Mouse (Mus musculus): ENCODE data around the gene Vps26c. TPM values are rescaled to one million over a fixed set of nuclear protein-coding genes. Genes with fewer than 3 reads are reported as not detected.

The Vps26c gene
- polyA plus RNA-seq, 1 experiment from 2014 or later, result 56.6 TPM

DNA sequence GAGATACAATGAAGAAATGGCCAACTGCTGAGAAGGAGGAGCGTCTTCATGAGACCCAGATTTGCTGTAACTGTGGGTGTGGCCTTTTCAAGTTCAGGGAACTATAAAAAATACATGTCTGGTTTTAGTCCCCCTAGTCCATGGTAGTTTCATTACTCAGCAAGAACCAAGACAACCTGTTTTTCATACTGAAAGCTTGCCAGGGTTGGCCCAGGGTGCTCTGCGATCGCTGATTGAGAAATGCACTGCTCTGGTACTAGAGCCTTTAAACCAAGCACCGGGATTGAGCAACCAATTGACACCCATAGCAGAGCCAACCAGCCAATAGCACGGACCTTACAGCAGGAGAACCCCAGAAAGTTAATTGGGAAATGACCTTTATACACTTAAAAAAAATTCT lies 29.6 kb upstream of the Vps26c start:
- DNase-seq (ENCODE audit: low spot score) (no peak), ATAC-seq (ENCODE audit: low read depth) (no peak)
- H3K4me1 ChIP-seq (ENCODE audit: control insufficient read depth, insufficient read depth, low read length), result no peaks in the 10 kb centered on the region
- H3K9ac ChIP-seq (ENCODE audit: low read depth, low read length), result no peak overlapping the region
- H3K4me2 ChIP-seq (ENCODE audit: low read depth, low read length), result no peak overlapping the region
- H3K36me3 ChIP-seq (ENCODE audit: control insufficient read depth, insufficient read depth, low read length), result no peaks in the 10 kb centered on the region
- no peaks in the 10 kb centered on the region for H3K9me3 ChIP-seq (ENCODE audit: control insufficient read depth, low read length)
- no peaks in the 10 kb centered on the region for H3K27me3 ChIP-seq (replicated peaks; ENCODE audit: control insufficient read depth, insufficient read depth, low read length)
- 80% methylated on average over 5 of the region's 5 CpGs for WGBS
- H3K27ac ChIP-seq (replicated peaks; ENCODE audit: low read depth, low read length), result no peak overlapping the region
- H3K4me3 ChIP-seq (ENCODE audit: low read depth, low read length), result no peak overlapping the region

DNA sequence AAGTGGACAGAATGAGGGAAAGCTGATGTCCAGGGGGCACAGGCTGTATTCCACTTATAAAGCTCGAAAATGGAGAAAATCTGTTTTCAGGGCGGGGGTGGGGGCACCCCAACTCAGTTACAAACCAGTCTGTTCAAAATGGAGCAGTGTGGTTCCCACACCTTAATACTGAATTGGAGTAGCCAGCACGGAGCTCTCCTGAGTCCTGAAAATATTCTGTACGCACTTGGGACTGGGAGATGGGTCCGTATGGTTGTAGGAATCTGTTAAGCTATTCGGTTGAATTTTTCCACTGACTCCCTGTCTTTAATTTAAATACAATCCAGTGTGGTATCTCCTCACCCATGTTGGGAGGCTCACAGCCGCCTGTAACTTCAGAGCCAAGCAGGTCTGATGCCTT lies 28.7 kb upstream of the Vps26c start:
- Histone ChIP-seq H3K4me3 (ENCODE audit: low read depth, low read length) (no peak overlapping the region), H3K4me2 (ENCODE audit: low read depth, low read length) (no peak overlapping the region), H3K4me1 (ENCODE audit: control insufficient read depth, insufficient read depth, low read length) (no peaks in the 10 kb centered on the region), H3K27me3 (replicated peaks; ENCODE audit: control insufficient read depth, insufficient read depth, low read length) (no peaks in the 10 kb centered on the region), H3K27ac (replicated peaks; ENCODE audit: low read depth, low read length) (no peak overlapping the region), H3K9ac (ENCODE audit: low read depth, low read length) (no peak overlapping the region), H3K9me3 (ENCODE audit: control insufficient read depth, low read length) (no peaks in the 10 kb centered on the region), H3K36me3 (ENCODE audit: control insufficient read depth, insufficient read depth, low read length) (no peaks in the 10 kb centered on the region)
- ATAC-seq (ENCODE audit: low read depth), result no peak
- WGBS, result 67% methylated on average over 7 of the region's 7 CpGs
- peak; percentile 28 for DNase-seq (ENCODE audit: low spot score)

DNA sequence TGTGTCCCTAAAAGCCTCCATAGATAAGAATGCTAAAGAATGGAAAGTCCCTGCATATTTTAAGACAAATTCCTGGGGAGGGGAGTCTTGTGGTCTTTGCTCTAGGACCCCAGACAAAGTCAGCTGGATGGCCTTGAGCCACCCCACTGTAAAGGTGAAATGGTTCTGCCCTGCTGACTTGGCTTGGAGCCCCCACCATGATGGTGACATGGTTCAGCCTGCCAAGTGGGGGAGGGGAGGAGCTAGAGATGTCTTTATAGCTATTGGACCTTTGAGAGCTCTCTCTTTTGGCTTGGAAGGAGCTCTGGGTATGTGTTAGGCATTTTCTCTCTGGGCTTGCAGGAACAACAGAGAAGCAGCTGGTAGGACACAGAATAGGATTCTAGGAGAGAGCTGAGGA lies 25.3 kb upstream of the Vps26c start:
- Histone ChIP-seq H3K27me3 (replicated peaks; ENCODE audit: control insufficient read depth, insufficient read depth, low read length) (no peaks in the 10 kb centered on the region), H3K27ac (replicated peaks; ENCODE audit: low read depth, low read length) (no peak overlapping the region), H3K9me3 (ENCODE audit: control insufficient read depth, low read length) (no peaks in the 10 kb centered on the region), H3K4me1 (ENCODE audit: control insufficient read depth, insufficient read depth, low read length) (no peaks in the 10 kb centered on the region), H3K9ac (ENCODE audit: low read depth, low read length) (no peak overlapping the region), H3K4me3 (ENCODE audit: low read depth, low read length) (no peak overlapping the region), H3K4me2 (ENCODE audit: low read depth, low read length) (no peak overlapping the region), H3K36me3 (ENCODE audit: control insufficient read depth, insufficient read depth, low read length) (no peaks in the 10 kb centered on the region)
- no peak for ATAC-seq (ENCODE audit: low read depth)
- no peak for DNase-seq (ENCODE audit: low spot score)

DNA sequence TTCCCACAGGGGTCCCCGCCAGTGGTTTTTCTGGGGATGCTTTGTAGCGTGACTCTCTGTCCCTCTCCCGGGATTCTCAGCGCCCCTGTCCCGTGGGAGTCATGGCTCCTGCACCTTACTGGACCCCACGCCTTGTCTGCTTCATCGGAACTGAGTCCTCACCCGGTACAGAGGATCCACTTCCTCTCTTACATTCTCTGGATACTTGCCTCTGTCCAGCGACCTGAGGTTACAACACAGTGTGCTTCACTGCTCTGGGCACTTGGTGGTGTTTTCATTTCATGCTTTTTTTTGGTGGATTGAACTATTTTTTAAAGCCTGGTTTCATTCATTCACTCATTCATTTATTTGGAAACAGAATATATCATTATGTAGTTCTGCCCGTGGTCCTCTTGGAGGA lies 23.2 kb upstream of the Vps26c start:
- no peak overlapping the region for H3K4me2 ChIP-seq (ENCODE audit: low read depth, low read length)
- H3K9ac ChIP-seq (ENCODE audit: low read depth, low read length), result no peak overlapping the region
- DNase-seq (ENCODE audit: low spot score) (no peak), ATAC-seq (ENCODE audit: low read depth) (no peak)
- H3K27ac ChIP-seq (replicated peaks; ENCODE audit: low read depth, low read length), result no peak overlapping the region
- H3K4me3 ChIP-seq (ENCODE audit: low read depth, low read length), result no peak overlapping the region
- no peaks in the 10 kb centered on the region for H3K27me3 ChIP-seq (replicated peaks; ENCODE audit: control insufficient read depth, insufficient read depth, low read length)
- no peaks in the 10 kb centered on the region for H3K9me3 ChIP-seq (ENCODE audit: control insufficient read depth, low read length)
- H3K4me1 ChIP-seq (ENCODE audit: control insufficient read depth, insufficient read depth, low read length), result no peaks in the 10 kb centered on the region
- no peaks in the 10 kb centered on the region for H3K36me3 ChIP-seq (ENCODE audit: control insufficient read depth, insufficient read depth, low read length)
- WGBS, result 70% methylated on average over 10 of the region's 10 CpGs

DNA sequence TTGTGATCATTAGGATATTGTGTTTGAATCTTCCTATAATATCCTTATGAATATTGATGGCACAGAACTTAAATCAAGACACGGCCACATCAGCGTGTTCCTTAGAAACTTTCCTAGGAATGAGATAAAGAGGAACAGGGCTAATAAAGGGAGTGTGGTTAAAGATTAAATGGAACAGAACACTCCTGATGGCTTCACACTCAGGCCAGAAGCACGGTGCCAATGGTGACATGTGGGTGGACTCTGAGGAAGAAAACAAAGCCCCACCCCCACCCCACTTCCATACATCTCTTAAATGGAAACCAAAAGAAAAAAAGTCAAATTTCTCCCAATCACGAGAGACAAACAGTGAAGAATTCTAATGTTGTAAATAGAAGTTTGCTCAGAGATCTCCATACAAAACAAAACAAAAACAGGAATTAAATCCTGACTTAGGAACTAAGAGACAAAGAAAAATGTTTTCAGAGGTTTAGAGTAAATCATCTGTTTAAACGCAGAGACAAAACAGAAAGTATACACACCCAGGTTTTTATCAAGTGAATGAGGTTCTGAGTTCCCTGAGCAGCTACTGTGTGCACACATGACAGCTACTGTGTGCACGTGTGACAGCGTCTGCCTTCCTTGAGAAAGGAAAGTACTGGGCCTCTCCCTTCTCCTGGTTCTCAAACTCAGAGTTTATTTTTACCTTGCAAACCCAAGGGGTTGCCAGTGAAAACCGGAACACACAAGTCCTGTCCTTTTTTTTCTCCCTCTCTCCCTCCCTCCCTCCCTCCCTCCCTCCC lies 19.3 kb upstream of the Vps26c start:
- Histone ChIP-seq H3K9ac (ENCODE audit: low read depth, low read length) (no peak overlapping the region), H3K9me3 (ENCODE audit: control insufficient read depth, low read length) (no peaks in the 10 kb centered on the region), H3K27ac (replicated peaks; ENCODE audit: low read depth, low read length) (no peak overlapping the region)

DNA sequence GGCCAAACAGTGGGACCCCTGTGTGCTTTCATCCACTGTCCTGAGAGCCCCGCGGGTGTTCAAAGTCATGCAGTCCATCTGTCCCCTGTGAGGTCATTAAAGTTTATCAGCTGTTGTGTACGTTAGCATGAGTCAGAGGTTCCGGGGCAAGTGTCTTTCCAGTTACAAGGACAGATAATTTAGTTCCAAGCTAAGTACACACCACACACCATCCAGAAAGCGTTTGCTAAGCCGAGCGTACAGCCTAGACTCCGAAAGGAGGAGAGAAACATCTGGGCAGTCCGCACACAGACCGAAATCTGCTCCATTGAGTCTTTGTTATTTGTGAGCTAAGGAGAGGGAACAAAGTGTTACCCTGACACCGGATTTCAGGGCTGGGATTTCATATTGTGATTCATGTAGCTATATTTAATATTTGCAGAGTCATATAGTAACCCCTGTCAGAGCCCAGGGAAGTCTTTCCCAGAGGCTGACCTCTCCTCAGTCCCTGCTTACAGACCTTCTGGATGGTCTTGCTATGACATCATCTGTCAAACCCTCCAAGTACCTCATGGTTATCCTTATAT lies 18.0 kb upstream of the Vps26c start:
- H3K27ac ChIP-seq (replicated peaks; ENCODE audit: low read depth, low read length), result no peak overlapping the region

More for the DNA sequence above, 19.3 kb upstream of the Vps26c start:
- Histone ChIP-seq H3K27me3 (replicated peaks; ENCODE audit: control insufficient read depth, insufficient read depth, low read length) (no peaks in the 10 kb centered on the region), H3K4me2 (ENCODE audit: low read depth, low read length) (no peak overlapping the region), H3K4me1 (ENCODE audit: control insufficient read depth, insufficient read depth, low read length) (no peaks in the 10 kb centered on the region), H3K36me3 (ENCODE audit: control insufficient read depth, insufficient read depth, low read length) (no peaks in the 10 kb centered on the region), H3K4me3 (ENCODE audit: low read depth, low read length) (no peak overlapping the region)
- 63% methylated on average over 8 of the region's 8 CpGs for WGBS
- no peak for ATAC-seq (ENCODE audit: low read depth)
- DNase-seq (ENCODE audit: low spot score), result no peak

DNA sequence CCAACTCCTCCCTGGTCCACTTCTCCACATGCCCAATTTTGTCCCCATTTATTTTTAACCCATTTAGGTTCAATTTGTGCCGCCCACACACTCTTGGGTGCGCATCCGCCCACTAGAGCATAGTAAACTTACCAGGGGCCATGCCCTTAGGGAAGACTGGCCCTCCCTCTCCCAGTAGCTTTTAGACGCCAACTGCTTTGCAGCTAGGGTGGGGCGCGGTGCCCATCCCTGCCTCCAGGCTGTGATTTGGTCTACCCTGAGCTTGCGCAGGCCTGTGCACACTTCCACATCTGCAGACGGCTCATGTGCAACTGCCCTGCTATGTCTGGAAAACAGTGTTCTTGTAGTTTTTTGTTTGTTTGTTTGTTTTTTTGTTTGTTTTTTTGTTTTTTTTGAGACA lies 16.3 kb upstream of the Vps26c start:
- Histone ChIP-seq H3K4me2 (ENCODE audit: low read depth, low read length) (no peak overlapping the region), H3K27ac (replicated peaks; ENCODE audit: low read depth, low read length) (no peak overlapping the region), H3K27me3 (replicated peaks; ENCODE audit: control insufficient read depth, insufficient read depth, low read length) (no peaks in the 10 kb centered on the region), H3K9ac (ENCODE audit: low read depth, low read length) (no peak overlapping the region), H3K36me3 (ENCODE audit: control insufficient read depth, insufficient read depth, low read length) (no peaks in the 10 kb centered on the region), H3K9me3 (ENCODE audit: control insufficient read depth, low read length) (no peaks in the 10 kb centered on the region), H3K4me3 (ENCODE audit: low read depth, low read length) (no peak overlapping the region), H3K4me1 (ENCODE audit: control insufficient read depth, insufficient read depth, low read length) (no peaks in the 10 kb centered on the region)
- WGBS, result 83% methylated on average over 8 of the region's 8 CpGs
- ATAC-seq (ENCODE audit: low read depth), result no peak
- DNase-seq (ENCODE audit: low spot score), result no peak

More for the DNA sequence above, 18.0 kb upstream of the Vps26c start:
- no peaks in the 10 kb centered on the region for H3K4me1 ChIP-seq (ENCODE audit: control insufficient read depth, insufficient read depth, low read length)
- H3K9ac ChIP-seq (ENCODE audit: low read depth, low read length), result no peak overlapping the region
- no peak for ATAC-seq (ENCODE audit: low read depth)
- DNase-seq (ENCODE audit: low spot score), result no peak
- H3K36me3 ChIP-seq (ENCODE audit: control insufficient read depth, insufficient read depth, low read length), result no peaks in the 10 kb centered on the region
- no peaks in the 10 kb centered on the region for H3K27me3 ChIP-seq (replicated peaks; ENCODE audit: control insufficient read depth, insufficient read depth, low read length)
- no peak overlapping the region for H3K4me2 ChIP-seq (ENCODE audit: low read depth, low read length)
- no peaks in the 10 kb centered on the region for H3K9me3 ChIP-seq (ENCODE audit: control insufficient read depth, low read length)
- WGBS, result 72% methylated on average over 11 of the region's 11 CpGs
- H3K4me3 ChIP-seq (ENCODE audit: low read depth, low read length), result no peak overlapping the region

DNA sequence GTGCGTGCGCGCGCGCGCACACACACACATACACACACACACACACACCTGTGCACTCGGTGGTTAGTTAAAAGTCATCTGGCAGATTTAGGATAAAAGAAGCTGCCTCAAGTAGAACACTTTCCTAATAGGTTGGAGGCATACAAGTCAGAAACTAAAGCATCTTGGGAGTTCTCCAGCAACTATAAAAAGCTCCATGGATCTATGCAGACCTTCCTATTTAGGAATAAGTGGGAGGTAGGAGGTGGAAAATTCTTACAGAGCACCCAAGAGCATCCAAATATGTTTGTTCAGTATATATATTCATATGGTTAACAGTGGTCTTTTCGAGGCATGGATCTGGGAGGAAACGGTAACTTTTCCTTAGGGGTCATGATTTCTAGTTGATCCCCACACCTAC lies 13.5 kb upstream of the Vps26c start:
- no peak overlapping the region for H3K4me2 ChIP-seq (ENCODE audit: low read depth, low read length)
- no peak overlapping the region for H3K27ac ChIP-seq (replicated peaks; ENCODE audit: low read depth, low read length)
- H3K9me3 ChIP-seq (ENCODE audit: control insufficient read depth, low read length), result no peaks in the 10 kb centered on the region
- no peak overlapping the region for H3K4me3 ChIP-seq (ENCODE audit: low read depth, low read length)
- H3K36me3 ChIP-seq (ENCODE audit: control insufficient read depth, insufficient read depth, low read length), result no peaks in the 10 kb centered on the region
- no peaks in the 10 kb centered on the region for H3K27me3 ChIP-seq (replicated peaks; ENCODE audit: control insufficient read depth, insufficient read depth, low read length)
- DNase-seq (ENCODE audit: low spot score) (no peak), ATAC-seq (ENCODE audit: low read depth) (no peak)
- 98% methylated on average over 9 of the region's 9 CpGs for WGBS
- peaks cover 2% of the 10 kb centered on the region; the same call in 1 of the 2 replicates for H3K4me1 ChIP-seq (ENCODE audit: control insufficient read depth, insufficient read depth, low read length)
- H3K9ac ChIP-seq (ENCODE audit: low read depth, low read length), result no peak overlapping the region

DNA sequence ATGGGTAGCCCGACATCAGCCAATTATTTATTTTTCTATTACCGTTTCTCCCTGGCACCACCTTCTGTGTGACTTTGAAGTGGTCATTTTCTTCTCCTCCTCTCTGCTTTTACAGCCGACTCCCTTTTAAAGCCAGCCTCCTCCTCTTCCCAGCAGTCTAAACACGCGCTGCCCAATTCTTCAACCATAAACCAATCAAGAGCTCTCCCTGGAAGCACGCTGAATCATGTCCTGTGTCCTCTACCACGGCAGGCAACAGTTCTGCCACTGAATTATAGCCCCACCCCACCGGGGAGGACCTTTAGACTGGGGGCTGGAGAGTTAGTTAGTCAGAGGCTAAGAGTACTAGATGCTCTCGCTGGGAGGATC lies 10.5 kb upstream of the Vps26c start:
- Histone ChIP-seq H3K4me1 (ENCODE audit: control insufficient read depth, insufficient read depth, low read length) (peaks cover 2% of the 10 kb centered on the region; the same call in 1 of the 2 replicates), H3K27ac (replicated peaks; ENCODE audit: low read depth, low read length) (no peak overlapping the region), H3K4me3 (ENCODE audit: low read depth, low read length) (no peak overlapping the region), H3K9ac (ENCODE audit: low read depth, low read length) (no peak overlapping the region), H3K4me2 (ENCODE audit: low read depth, low read length) (no peak overlapping the region), H3K36me3 (ENCODE audit: control insufficient read depth, insufficient read depth, low read length) (no peaks in the 10 kb centered on the region), H3K27me3 (replicated peaks; ENCODE audit: control insufficient read depth, insufficient read depth, low read length) (no peaks in the 10 kb centered on the region), H3K9me3 (ENCODE audit: control insufficient read depth, low read length) (no peaks in the 10 kb centered on the region)
- 47% methylated on average over 9 of the region's 9 CpGs for WGBS
- ATAC-seq (ENCODE audit: low read depth) (no peak), DNase-seq (ENCODE audit: low spot score) (peak; percentile 27)

Measured in embryonic facial prominence, embryonic 14.5 days (tissue).